Mouse (Mus musculus) CD4-positive naive resting alpha-beta T cell, adult 57 days (primary cell): Measurements from ENCODE around the gene Mmgt2. TPM values are rescaled to one million over a fixed set of nuclear protein-coding genes. Genes with fewer than 3 reads are reported as not detected.

ENCODE experiments used
- total RNA-seq: library from RNA; stranded (reverse); gene quantifications from one replicate; pipeline ENCODE4 v1.2.4, GENCODE M21; 2023

Gene Mmgt2
- 29.8 TPM for total RNA-seq

DNA sequence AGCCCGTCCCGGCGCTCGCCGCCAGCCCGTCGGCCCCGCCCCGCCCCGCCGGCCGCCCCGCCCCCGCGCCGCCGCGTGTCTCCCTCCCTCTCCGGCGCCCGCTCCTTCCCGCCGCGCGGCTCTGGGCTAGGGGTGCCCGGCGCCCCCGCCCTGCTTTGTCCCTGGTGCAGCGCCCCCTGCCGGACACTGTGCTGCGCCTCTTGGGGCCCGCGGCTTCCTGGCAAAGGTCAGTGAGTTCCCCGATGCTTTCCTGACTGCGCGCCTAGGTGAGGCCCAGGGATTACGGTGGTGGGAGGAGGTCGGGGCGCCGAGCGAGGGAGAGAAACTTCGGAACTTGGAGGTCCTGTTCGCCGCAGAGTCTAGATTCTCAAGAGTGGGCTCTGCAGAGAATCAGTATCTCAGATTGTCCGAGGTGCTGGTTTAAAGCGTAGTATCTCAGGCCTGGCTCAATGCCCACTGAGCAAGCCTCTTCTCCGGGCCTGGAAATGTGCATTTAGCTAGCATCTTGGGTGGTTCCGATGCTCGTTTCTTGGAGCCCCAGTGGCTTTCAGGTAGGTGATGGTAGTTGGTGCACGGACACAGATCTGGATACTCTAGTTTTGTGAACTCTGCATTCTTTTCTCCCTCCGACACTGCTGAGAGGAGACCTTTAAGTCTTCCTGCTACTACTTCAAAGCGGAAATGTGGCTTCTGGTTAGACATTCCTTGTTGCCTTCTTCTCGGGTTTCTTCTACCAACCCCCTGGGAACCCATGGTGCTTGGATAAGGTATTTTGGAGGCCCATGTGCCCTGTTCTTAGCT lies at the start of gene Mmgt2:
Mmgt2 (plus strand) TSS at position 74 of the 801 bp plus-strand sequence.

DNA sequence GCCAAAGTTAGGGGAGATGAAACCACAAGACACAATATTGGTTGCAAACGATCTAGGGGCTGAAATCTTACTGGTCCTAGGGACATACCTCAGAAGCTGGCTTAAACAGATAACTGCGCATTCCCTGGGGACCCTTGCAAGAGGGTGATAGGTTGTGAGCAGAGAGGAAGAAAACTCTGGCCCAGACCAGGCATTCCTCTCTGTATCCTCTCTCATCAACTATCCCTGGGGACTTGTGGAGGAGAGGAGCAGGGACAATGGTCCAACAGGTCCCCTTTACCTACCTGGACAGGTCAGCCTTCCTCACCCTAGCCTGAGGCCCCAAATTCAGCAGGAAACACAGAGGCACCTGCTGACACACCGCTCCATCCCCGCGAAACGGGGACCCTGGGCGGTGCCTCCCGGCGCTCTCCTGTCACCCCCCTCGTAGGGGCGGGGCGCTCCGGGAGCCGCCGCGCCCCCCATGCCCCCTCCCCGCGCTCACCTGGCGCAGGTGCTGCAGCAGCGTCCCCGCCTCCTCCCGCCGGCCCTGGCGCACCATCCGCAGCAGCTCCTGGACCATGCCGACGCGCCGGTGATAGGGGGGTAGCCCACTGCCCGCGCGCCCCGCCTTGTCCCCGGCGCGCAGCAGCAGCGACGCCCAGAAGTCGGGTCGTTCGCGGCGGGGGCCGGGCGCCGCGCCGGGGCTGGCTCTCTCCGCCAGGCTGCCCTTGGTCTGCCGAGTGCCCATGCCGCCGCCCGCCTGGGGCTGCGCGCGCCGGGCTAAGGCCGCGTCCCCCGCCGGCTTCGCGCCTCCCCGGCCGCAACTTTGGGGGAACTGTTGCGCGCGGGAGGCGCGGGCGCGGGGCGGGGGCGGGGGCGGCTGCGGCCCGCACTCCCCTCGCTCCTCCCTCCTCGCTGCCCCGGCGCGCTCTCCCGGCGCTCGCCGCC lies 538 bp upstream of the Mmgt2 start, which contains the start of gene Lrrc75a:
Lrrc75a (minus strand) TSS at position 863 of the 930 bp plus-strand sequence.

Other genes with a start within 250 kb of the Mmgt2 start
- 11.1 TPM for gene Pigl, start 190.2 kb upstream of the Mmgt2 start, total RNA-seq
- 468 TPM for gene Ncor1, start 190.1 kb upstream of the Mmgt2 start, total RNA-seq
- gene Cenpv, start 109.4 kb upstream of the Mmgt2 start, total RNA-seq, result 3.3 TPM
- gene Ubb, start 97.5 kb upstream of the Mmgt2 start, total RNA-seq, result 1,441 TPM
- 45.6 TPM for gene Trpv2, start 74.2 kb upstream of the Mmgt2 start, total RNA-seq
- 0.56 TPM for gene Lrrc75a, start 141 bp upstream of the Mmgt2 start, total RNA-seq
- gene Zfp287, start 83.2 kb downstream of the Mmgt2 start, total RNA-seq, result 14.8 TPM
- not detected for gene Gm10428, start 104.4 kb downstream of the Mmgt2 start, total RNA-seq
- 4.2 TPM for gene Zfp286, start 140.8 kb downstream of the Mmgt2 start, total RNA-seq
- gene Trim16, start 171.6 kb downstream of the Mmgt2 start, total RNA-seq, result 1.1 TPM
- gene Fbxw10, start 198.4 kb downstream of the Mmgt2 start, total RNA-seq, result 6.1 TPM
- gene Tvp23b, start 230.8 kb downstream of the Mmgt2 start, total RNA-seq, result 13.8 TPM